Mouse (Mus musculus): ENCODE measurements around the gene Ftl1.

DNA sequence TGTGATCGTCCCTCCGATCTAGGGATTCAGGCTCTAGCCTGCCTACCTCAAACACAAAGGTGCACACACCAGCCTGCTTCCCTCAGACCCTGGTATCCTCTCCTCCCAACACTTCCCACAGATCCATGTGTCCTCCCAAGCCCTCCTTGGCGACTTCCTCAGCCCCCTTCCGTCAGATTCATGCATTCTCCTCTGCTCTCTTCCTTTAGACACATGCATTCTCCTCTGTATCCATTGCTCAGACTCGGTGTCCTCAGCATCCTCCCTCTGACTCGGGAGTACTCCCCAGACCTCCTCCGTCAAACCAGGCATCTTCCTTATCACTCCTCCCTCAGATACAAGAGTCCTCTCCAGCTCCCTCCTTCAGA is 25.9 kb downstream of the Ftl1 start:
- no peak for TF ChIP-seq MYOG (IDR thresholded peaks at IDR 0.05; ENCODE audit: control insufficient read depth in 1 of 3, insufficient read depth in 1 of 3, insufficient read length in 2 of 3, low read depth in 2 of 3)
- TF ChIP-seq CEBPB (IDR thresholded peaks at IDR 0.05; ENCODE audit: insufficient read depth, poor library complexity, severe bottlenecking): no peak
- no peak for TF ChIP-seq USF1 (IDR thresholded peaks at IDR 0.05; ENCODE audit: low read depth)
- no peak for TF ChIP-seq POLR2A (IDR thresholded peaks at IDR 0.05; ENCODE audit: insufficient read length, low read depth)
- no peak for TF ChIP-seq TCF3 (IDR thresholded peaks at IDR 0.05; ENCODE audit: insufficient read length, low read depth)
- no peak for TF ChIP-seq MYOD1 (IDR thresholded peaks at IDR 0.05; ENCODE audit: control insufficient read depth in 1 of 3, insufficient read length in 2 of 3, low read depth in 2 of 3)

Measured in myocyte (in vitro differentiated cells).